Mouse (Mus musculus): ENCODE data around the gene Cc2d2b. TPM values are rescaled to one million over a fixed set of nuclear protein-coding genes. Genes with fewer than 3 reads are reported as not detected.
A peak's percentile ranks its signal among the peaks of the same experiment; 100 is the strongest.

Gene Cc2d2b
- polyA plus RNA-seq, 1 experiment from 2014 or later, result 0.55 TPM

GRCm38 (mm10) chr19:40738683-40739324, 9.7 kb upstream of the Cc2d2b start:
- Histone ChIP-seq H3K9ac (no peak overlapping the region), H3K4me1 (replicated peaks; ENCODE audit: control insufficient read depth, insufficient read depth, low read length) (peaks cover 11% of the 10 kb centered on the region), H3K36me3 (replicated peaks; ENCODE audit: control insufficient read depth, insufficient read depth) (no peaks in the 10 kb centered on the region), H3K27me3 (ENCODE audit: control insufficient read depth, insufficient read depth, low read length) (no peaks in the 10 kb centered on the region), H3K4me2 (replicated peaks) (no peak overlapping the region), H3K4me3 (replicated peaks; ENCODE audit: low read length) (no peak overlapping the region), H3K9me3 (ENCODE audit: control insufficient read depth, low read length) (no peaks in the 10 kb centered on the region), H3K27ac (no peak overlapping the region)
- 88% methylated on average over 13 of the region's 13 CpGs for WGBS
- ATAC-seq (ENCODE audit: low FRiP score), result no peak
- DNase-seq (ENCODE audit: low spot score), result no peak

DNA sequence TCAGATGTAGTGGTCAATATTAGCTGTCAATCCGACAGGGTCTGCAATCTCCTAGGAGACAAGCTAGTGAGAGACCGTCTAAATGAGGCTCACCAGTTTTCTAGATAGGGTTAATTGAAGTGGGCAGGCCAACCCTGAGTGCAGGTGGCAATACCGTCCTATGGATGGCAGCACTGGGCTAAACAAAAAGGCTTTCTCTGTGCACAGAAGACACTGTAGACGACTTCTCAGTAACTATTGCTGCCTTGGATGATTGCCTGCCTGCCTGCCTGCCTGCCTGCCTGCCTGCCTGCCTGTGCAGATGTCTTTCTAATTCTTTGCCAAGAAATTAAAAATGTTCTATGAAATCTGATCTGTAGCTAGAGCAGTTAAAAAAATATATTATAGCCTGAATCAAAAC, 1.9 kb upstream of the Cc2d2b start:
- no peak overlapping the region for H3K9ac ChIP-seq
- H3K4me2 ChIP-seq (replicated peaks), result no peak overlapping the region
- H3K4me1 ChIP-seq (replicated peaks; ENCODE audit: control insufficient read depth, insufficient read depth, low read length), result no peaks in the 10 kb centered on the region
- no peak for DNase-seq (ENCODE audit: low spot score)
- H3K27me3 ChIP-seq (ENCODE audit: control insufficient read depth, insufficient read depth, low read length), result no peaks in the 10 kb centered on the region
- no peaks in the 10 kb centered on the region for H3K36me3 ChIP-seq (replicated peaks; ENCODE audit: control insufficient read depth, insufficient read depth)
- no peak overlapping the region for H3K27ac ChIP-seq
- WGBS, result 44% methylated on average over 4 of the region's 4 CpGs
- no peak overlapping the region for H3K4me3 ChIP-seq (replicated peaks; ENCODE audit: low read length)
- no peak for ATAC-seq (ENCODE audit: low FRiP score)
- no peaks in the 10 kb centered on the region for H3K9me3 ChIP-seq (ENCODE audit: control insufficient read depth, low read length)

- H3K9me3 ChIP-seq (ENCODE audit: control insufficient read depth, low read length), result no peaks in the 10 kb centered on the region
- H3K27ac ChIP-seq, result no peak overlapping the region
- no peak for DNase-seq (ENCODE audit: low spot score)
- H3K4me1 ChIP-seq (replicated peaks; ENCODE audit: control insufficient read depth, insufficient read depth, low read length), result no peaks in the 10 kb centered on the region
- H3K9ac ChIP-seq, result no peak overlapping the region
- H3K4me2 ChIP-seq (replicated peaks), result no peak overlapping the region
- no peaks in the 10 kb centered on the region for H3K36me3 ChIP-seq (replicated peaks; ENCODE audit: control insufficient read depth, insufficient read depth)
- 76% methylated on average over 2 of the region's 2 CpGs for WGBS
- no peak overlapping the region for H3K4me3 ChIP-seq (replicated peaks; ENCODE audit: low read length)
- no peaks in the 10 kb centered on the region for H3K27me3 ChIP-seq (ENCODE audit: control insufficient read depth, insufficient read depth, low read length)
- no peak for ATAC-seq (ENCODE audit: low FRiP score)
Measured at GRCm38 (mm10) chr19:40754311-40754710, 5.8 kb downstream of the Cc2d2b start.

GRCm38 (mm10) chr19:40760071-40760470, 11.5 kb downstream of the Cc2d2b start:
- Histone ChIP-seq H3K27me3 (ENCODE audit: control insufficient read depth, insufficient read depth, low read length) (no peaks in the 10 kb centered on the region), H3K4me1 (replicated peaks; ENCODE audit: control insufficient read depth, insufficient read depth, low read length) (no peaks in the 10 kb centered on the region), H3K27ac (no peak overlapping the region), H3K4me3 (replicated peaks; ENCODE audit: low read length) (no peak overlapping the region), H3K4me2 (replicated peaks) (no peak overlapping the region), H3K9ac (no peak overlapping the region), H3K36me3 (replicated peaks; ENCODE audit: control insufficient read depth, insufficient read depth) (no peaks in the 10 kb centered on the region), H3K9me3 (ENCODE audit: control insufficient read depth, low read length) (no peaks in the 10 kb centered on the region)
- WGBS, result 74% methylated on average over 2 of the region's 2 CpGs
- DNase-seq (ENCODE audit: low spot score) (no peak), ATAC-seq (ENCODE audit: low FRiP score) (no peak)

DNA sequence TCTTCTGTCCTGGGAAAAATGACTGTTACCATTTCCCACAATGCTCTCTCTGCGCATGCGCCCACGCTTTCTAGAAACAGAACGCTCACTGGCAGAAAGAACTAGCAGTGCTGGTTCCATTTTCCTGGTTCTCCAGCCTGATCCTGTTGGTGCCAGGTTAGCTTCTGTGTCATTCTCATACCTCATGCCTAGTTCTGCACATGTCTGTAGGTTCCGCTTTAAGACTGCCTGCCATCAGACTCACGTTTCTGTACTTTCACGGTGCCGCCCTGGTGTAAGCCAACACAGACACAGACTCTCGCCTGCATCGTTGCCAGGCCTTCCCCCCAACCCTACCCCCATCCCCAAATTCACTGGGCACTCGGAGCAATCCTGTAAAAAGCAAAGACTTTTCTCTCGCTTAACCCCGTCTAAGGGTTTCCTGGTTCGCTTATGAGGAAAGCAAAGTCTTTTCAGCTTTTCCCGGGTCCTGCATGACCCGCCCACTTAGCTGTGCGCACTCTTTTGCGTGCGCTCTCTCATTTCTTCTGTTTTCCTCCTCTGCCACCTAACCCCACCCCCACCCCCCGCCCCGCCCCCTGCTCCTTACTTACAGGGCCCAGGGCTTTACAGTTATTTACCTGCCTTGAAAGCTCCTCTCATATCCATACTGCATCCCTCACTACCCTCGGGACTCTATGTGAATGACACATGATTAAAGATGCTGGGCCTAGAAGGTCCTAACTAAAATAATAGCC, 13.6 kb downstream of the Cc2d2b start:
- ATAC-seq (ENCODE audit: low FRiP score) (no peak), DNase-seq (ENCODE audit: low spot score) (no peak)
- no peaks in the 10 kb centered on the region for H3K36me3 ChIP-seq (replicated peaks; ENCODE audit: control insufficient read depth, insufficient read depth)
- H3K4me3 ChIP-seq (replicated peaks; ENCODE audit: low read length), result peak overlapping the region; percentile 5; the same call in 1 of the 2 replicates
- no peaks in the 10 kb centered on the region for H3K4me1 ChIP-seq (replicated peaks; ENCODE audit: control insufficient read depth, insufficient read depth, low read length)
- H3K27ac ChIP-seq, result no peak overlapping the region
- H3K9me3 ChIP-seq (ENCODE audit: control insufficient read depth, low read length), result no peaks in the 10 kb centered on the region
- 45% methylated on average over 22 of the region's 22 CpGs for WGBS
- no peaks in the 10 kb centered on the region for H3K27me3 ChIP-seq (ENCODE audit: control insufficient read depth, insufficient read depth, low read length)
- H3K4me2 ChIP-seq (replicated peaks), result peak overlapping the region; percentile 47
- H3K9ac ChIP-seq, result no peak overlapping the region

DNA sequence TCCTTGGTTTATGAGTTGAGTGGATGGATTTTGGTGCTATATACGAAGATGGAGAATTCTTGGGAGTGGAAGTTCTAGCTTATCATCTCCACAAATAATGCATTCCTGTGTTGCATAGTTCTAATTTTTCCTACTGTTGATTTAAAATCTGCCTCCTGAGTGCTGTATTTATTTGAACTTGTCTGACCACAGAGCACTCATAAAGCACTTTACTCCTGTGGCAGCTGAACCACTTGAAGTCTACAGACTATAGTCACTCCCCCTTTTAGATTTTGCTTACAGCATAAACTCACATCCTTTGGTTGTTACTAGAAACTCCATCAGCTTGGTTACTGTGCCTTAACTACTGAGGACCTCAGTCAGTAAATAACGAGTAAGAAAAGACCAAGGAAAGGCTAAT, 18.6 kb downstream of the Cc2d2b start:
- Histone ChIP-seq H3K9ac (no peak overlapping the region), H3K4me2 (replicated peaks) (no peak overlapping the region), H3K4me1 (replicated peaks; ENCODE audit: control insufficient read depth, insufficient read depth, low read length) (no peaks in the 10 kb centered on the region), H3K9me3 (ENCODE audit: control insufficient read depth, low read length) (no peaks in the 10 kb centered on the region), H3K36me3 (replicated peaks; ENCODE audit: control insufficient read depth, insufficient read depth) (no peaks in the 10 kb centered on the region), H3K4me3 (replicated peaks; ENCODE audit: low read length) (no peak overlapping the region), H3K27ac (no peak overlapping the region), H3K27me3 (ENCODE audit: control insufficient read depth, insufficient read depth, low read length) (no peaks in the 10 kb centered on the region)
- no peak for DNase-seq (ENCODE audit: low spot score)
- WGBS, result 89% methylated on average over 2 of the region's 2 CpGs
- ATAC-seq (ENCODE audit: low FRiP score), result no peak

GRCm38 (mm10) chr19:40769341-40769770, 20.8 kb downstream of the Cc2d2b start:
- DNase-seq (ENCODE audit: low spot score), result peak; percentile 29

DNA sequence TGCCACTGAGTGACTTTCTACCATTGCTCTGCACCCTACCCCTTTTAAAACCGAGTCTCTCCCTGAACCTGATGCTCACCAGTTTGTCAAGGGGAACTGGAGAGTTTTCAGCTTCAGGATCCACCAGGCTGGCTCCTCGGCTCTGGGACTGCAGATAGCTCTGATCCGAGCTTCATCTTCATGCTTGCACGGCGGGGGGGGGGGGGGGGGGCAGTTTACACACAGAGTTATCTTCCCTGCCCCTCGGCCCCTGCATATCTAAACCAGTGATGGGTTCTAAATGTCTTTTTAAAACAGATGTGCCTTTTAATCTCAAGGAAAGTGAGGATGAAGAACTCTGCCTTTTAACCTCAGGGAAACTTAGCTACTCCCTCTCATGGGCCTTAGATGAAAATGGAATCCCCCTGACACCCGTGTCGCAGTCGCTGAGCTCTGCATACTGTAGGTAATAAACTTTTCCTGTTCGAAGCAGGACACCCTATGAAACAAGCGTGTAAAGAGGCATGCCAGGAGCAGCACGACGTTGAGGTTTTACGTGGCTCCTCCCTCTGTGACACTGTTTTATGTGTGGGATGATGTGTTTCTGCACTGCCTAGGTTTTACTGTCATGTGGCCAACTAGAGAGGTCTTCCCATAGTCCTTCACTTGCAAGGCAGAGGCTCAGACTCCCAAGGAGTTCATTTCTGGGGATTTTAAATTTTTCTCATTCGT, 39.6 kb downstream of the Cc2d2b start:
- Histone ChIP-seq H3K9me3 (ENCODE audit: control insufficient read depth, low read length) (no peaks in the 10 kb centered on the region), H3K4me3 (replicated peaks; ENCODE audit: low read length) (no peak overlapping the region), H3K36me3 (replicated peaks; ENCODE audit: control insufficient read depth, insufficient read depth) (no peaks in the 10 kb centered on the region), H3K9ac (no peak overlapping the region), H3K4me2 (replicated peaks) (no peak overlapping the region), H3K27me3 (ENCODE audit: control insufficient read depth, insufficient read depth, low read length) (no peaks in the 10 kb centered on the region), H3K27ac (no peak overlapping the region), H3K4me1 (replicated peaks; ENCODE audit: control insufficient read depth, insufficient read depth, low read length) (no peaks in the 10 kb centered on the region)
- DNase-seq (ENCODE audit: low spot score) (no peak), ATAC-seq (ENCODE audit: low FRiP score) (no peak)
- 81% methylated on average over 15 of the region's 15 CpGs for WGBS

More at GRCm38 (mm10) chr19:40769341-40769770, 20.8 kb downstream of the Cc2d2b start:
- Histone ChIP-seq H3K4me1 (replicated peaks; ENCODE audit: control insufficient read depth, insufficient read depth, low read length) (no peaks in the 10 kb centered on the region), H3K36me3 (replicated peaks; ENCODE audit: control insufficient read depth, insufficient read depth) (no peaks in the 10 kb centered on the region), H3K9me3 (ENCODE audit: control insufficient read depth, low read length) (no peaks in the 10 kb centered on the region), H3K27ac (no peak overlapping the region), H3K27me3 (ENCODE audit: control insufficient read depth, insufficient read depth, low read length) (no peaks in the 10 kb centered on the region), H3K9ac (no peak overlapping the region), H3K4me2 (replicated peaks) (no peak overlapping the region), H3K4me3 (replicated peaks; ENCODE audit: low read length) (no peak overlapping the region)
- 52% methylated on average over 7 of the region's 7 CpGs for WGBS
- ATAC-seq (ENCODE audit: low FRiP score), result no peak

- no peak for DNase-seq (ENCODE audit: low spot score)
- no peak overlapping the region for H3K4me2 ChIP-seq (replicated peaks)
- H3K9ac ChIP-seq, result no peak overlapping the region
- ATAC-seq (ENCODE audit: low FRiP score), result no peak
- H3K27ac ChIP-seq, result no peak overlapping the region
- no peak overlapping the region for H3K4me3 ChIP-seq (replicated peaks; ENCODE audit: low read length)
- H3K27me3 ChIP-seq (ENCODE audit: control insufficient read depth, insufficient read depth, low read length), result no peaks in the 10 kb centered on the region
- H3K36me3 ChIP-seq (replicated peaks; ENCODE audit: control insufficient read depth, insufficient read depth), result no peaks in the 10 kb centered on the region
- 78% methylated on average over 2 of the region's 2 CpGs for WGBS
- H3K9me3 ChIP-seq (ENCODE audit: control insufficient read depth, low read length), result no peaks in the 10 kb centered on the region
- no peaks in the 10 kb centered on the region for H3K4me1 ChIP-seq (replicated peaks; ENCODE audit: control insufficient read depth, insufficient read depth, low read length)
Measured at GRCm38 (mm10) chr19:40788715-40789084, 40.1 kb downstream of the Cc2d2b start.

Measured in hindbrain, embryonic 14.5 days (tissue).